8 mouse cellular contexts compared by ENCODE assay signal in the genomic region with DNA sequence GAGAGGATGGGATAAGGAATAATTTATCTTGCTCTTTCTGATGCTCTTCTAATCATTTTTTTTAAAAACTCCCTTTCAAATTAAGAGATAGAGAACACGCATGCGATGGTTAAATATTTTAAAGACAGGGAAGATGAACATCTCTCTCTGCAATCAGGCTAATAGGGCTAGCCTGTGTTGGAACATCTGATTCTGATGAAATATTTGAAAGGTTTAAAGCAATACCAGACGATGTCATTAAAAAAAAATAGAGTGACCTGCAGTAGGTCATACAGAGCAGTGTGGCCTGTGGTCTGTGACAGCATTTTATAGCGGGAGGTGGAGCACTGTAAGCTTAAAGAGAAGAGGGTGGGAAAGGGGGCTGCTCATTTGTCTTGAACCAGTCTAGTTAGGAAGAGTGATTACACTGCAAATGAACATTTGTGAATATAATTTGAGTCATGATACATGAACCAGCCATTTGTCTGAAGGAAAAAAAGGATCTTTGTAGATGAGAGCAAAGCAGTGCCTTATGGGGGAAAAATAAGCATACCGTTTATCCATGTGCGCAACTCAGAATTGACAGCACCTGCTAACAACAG. TPM values are rescaled to one million over a fixed set of nuclear protein-coding genes. Genes with fewer than 3 reads are reported as not detected.
DNase-seq lines count a peak whose midpoint lies in the region; ATAC-seq and TF ChIP-seq lines count a peak whose summit lies in the region.

No protein-coding gene starts in this region.

- ATAC-seq in heart, embryonic 13.5 days (ENCODE audit: extremely low read depth, insufficient number of reproducible peaks, low FRiP score, low TSS enrichment): no peak
- no peak for ATAC-seq in hindbrain, embryonic 14.5 days (ENCODE audit: low FRiP score)
- no peak for ATAC-seq in midbrain, embryonic 13.5 days
- no peak for ATAC-seq in activated CD4-positive, CD25-positive, alpha-beta regulatory T cell, adult 4 months

- 40% methylated on average over 6 of the region's 6 CpGs for WGBS in heart, embryonic 13.5 days
- WGBS in hindbrain, embryonic 14.5 days: 42% methylated on average over 6 of the region's 6 CpGs
- 45% methylated on average over 6 of the region's 6 CpGs for WGBS in midbrain, embryonic 13.5 days

- H3K9me3 ChIP-seq in heart, embryonic 13.5 days: peaks cover 6% of the 10 kb centered on the region; the same call in 1 of the 2 replicates
- no peaks in the 10 kb centered on the region for H3K9me3 ChIP-seq in hindbrain, embryonic 14.5 days (ENCODE audit: control insufficient read depth, low read length)
- no peaks in the 10 kb centered on the region for H3K9me3 ChIP-seq in midbrain, embryonic 13.5 days

- 0 out of 2 replicates have a peak, but pooled peaks cover 4% of the 10 kb centered on the region for H3K36me3 ChIP-seq in heart, embryonic 13.5 days
- no peaks in the 10 kb centered on the region for H3K36me3 ChIP-seq in hindbrain, embryonic 14.5 days (replicated peaks; ENCODE audit: control insufficient read depth, insufficient read depth)
- no peaks in the 10 kb centered on the region for H3K36me3 ChIP-seq in midbrain, embryonic 13.5 days

- peak overlapping the region; percentile 92 for H3K9ac ChIP-seq in heart, embryonic 13.5 days
- H3K9ac ChIP-seq in hindbrain, embryonic 14.5 days: peak overlapping the region; percentile 78; the same call in 1 of the 2 replicates
- no peak overlapping the region for H3K9ac ChIP-seq in midbrain, embryonic 13.5 days (replicated peaks)

- H3K4me2 ChIP-seq in heart, embryonic 13.5 days: peak overlapping the region; percentile 72
- peak overlapping the region; percentile 100 for H3K4me2 ChIP-seq in hindbrain, embryonic 14.5 days (replicated peaks)
- H3K4me2 ChIP-seq in midbrain, embryonic 13.5 days (replicated peaks): peak overlapping the region; percentile 96

- no peak for TF ChIP-seq POLR2A in bone marrow macrophage, adult 2 months (IDR thresholded peaks at IDR 0.05; ENCODE audit: borderline replicate concordance, low read depth, low read length)

- peaks cover 31% of the 10 kb centered on the region for H3K4me1 ChIP-seq in heart, embryonic 13.5 days
- peaks cover 15% of the 10 kb centered on the region for H3K4me1 ChIP-seq in bone marrow macrophage, adult 2 months (ENCODE audit: control insufficient read depth, insufficient read depth, low read length)
- H3K4me1 ChIP-seq in hindbrain, embryonic 14.5 days (replicated peaks; ENCODE audit: control insufficient read depth, insufficient read depth, low read length): peaks cover 13% of the 10 kb centered on the region
- peaks cover 31% of the 10 kb centered on the region for H3K4me1 ChIP-seq in midbrain, embryonic 13.5 days (replicated peaks)

- TF ChIP-seq CTCF in bone marrow macrophage, adult 2 months (IDR thresholded peaks at IDR 0.05; ENCODE audit: low read depth, low read length): no peak

- no peak for DNase-seq in heart, adult 9 months (ENCODE audit: low spot score in 2 of 2)
- DNase-seq in hindbrain, embryonic 14.5 days (ENCODE audit: low spot score): no peak
- no peak for DNase-seq in adrenal gland, postnatal 14 days
- DNase-seq in cerebellum, postnatal 4 days (ENCODE audit: low spot score in 2 of 2): no peak

- peak overlapping the region; percentile 80 for H3K27ac ChIP-seq in heart, embryonic 13.5 days (replicated peaks)
- H3K27ac ChIP-seq in bone marrow macrophage, adult 2 months (ENCODE audit: insufficient read depth, low read depth, low read length): no peak overlapping the region
- no peak overlapping the region for H3K27ac ChIP-seq in hindbrain, embryonic 14.5 days
- no peak overlapping the region for H3K27ac ChIP-seq in midbrain, embryonic 13.5 days

- peak overlapping the region; percentile 79 for H3K4me3 ChIP-seq in heart, embryonic 13.5 days
- H3K4me3 ChIP-seq in bone marrow macrophage, adult 2 months (ENCODE audit: insufficient read depth, low read length): peak overlapping the region; percentile 95
- H3K4me3 ChIP-seq in hindbrain, embryonic 14.5 days (replicated peaks; ENCODE audit: low read length): peak overlapping the region; percentile 70
- peak overlapping the region; percentile 63 for H3K4me3 ChIP-seq in midbrain, embryonic 13.5 days (replicated peaks)

- H3K27me3 ChIP-seq in heart, embryonic 13.5 days (replicated peaks): no peaks in the 10 kb centered on the region
- peaks cover 58% of the 10 kb centered on the region for H3K27me3 ChIP-seq in hindbrain, embryonic 14.5 days (ENCODE audit: control insufficient read depth, insufficient read depth, low read length)
- peaks cover 59% of the 10 kb centered on the region for H3K27me3 ChIP-seq in midbrain, embryonic 13.5 days

RNA-seq across cellular contexts. Expression of a gene that starts 1.1 kb away (rescaled TPM):
- 22.3 and 24.5 TPM in 2 replicates for polyA plus RNA-seq in heart, embryonic 13.5 days (2015; fragmentation: Nextera tagmentation; extraction: Ambion mirVana)
- polyA plus RNA-seq in bone marrow macrophage, adult 2 months (2012; ENCODE audit: insufficient read depth, insufficient read length, missing spikeins): 50.4 and 54.7 TPM in 2 replicates
- 19.7 and 21.3 TPM in 2 replicates for polyA plus RNA-seq in hindbrain, embryonic 14.5 days (2014; fragmentation: Nextera tagmentation; extraction: Ambion mirVana)
- polyA plus RNA-seq in midbrain, embryonic 13.5 days (2015; fragmentation: Nextera tagmentation; extraction: Ambion mirVana): 10.1 and 11.9 TPM in 2 replicates
- total RNA-seq in adrenal gland, postnatal 14 days (2021): 32.2 and 35.4 TPM in 2 replicates
- polyA plus RNA-seq in activated CD4-positive, CD25-positive, alpha-beta regulatory T cell, adult 4 months (2017; shearing (Covaris generic)): not detected

Comparison
In these comparisons a context has a peak if more than half of its experiments do, and no peak if none do; other contexts are left out.
1. RNA of a gene that starts 1.1 kb away (polyA plus RNA-seq): 50.4 to 54.7 TPM in bone marrow macrophage, adult 2 months, 22.3 to 24.5 TPM in heart, embryonic 13.5 days, 19.7 to 21.3 TPM in hindbrain, embryonic 14.5 days and 10.1 to 11.9 TPM in midbrain, embryonic 13.5 days; not detected in activated CD4-positive, CD25-positive, alpha-beta regulatory T cell, adult 4 months; every median in the first group is over 10 times any median in the second.
2. Peak in every context shown above with its lines, with median percentiles within 50 percentile points of each other: H3K4me2 ChIP-seq and H3K4me3 ChIP-seq.